Mouse (Mus musculus): ENCODE data around the gene Gpx3. TPM values are rescaled to one million over a fixed set of nuclear protein-coding genes. Genes with fewer than 3 reads are reported as not detected.
"Not testable (repeated sequence)": the region's sequence is repeated elsewhere in the genome, so short reads cannot be mapped to it uniquely, and the experiment has no call there.

Gene Gpx3
- total and polyA plus RNA-seq, 3 experiments: 256 to 729 (median 580) TPM

GRCm38 (mm10) chr11:54879922-54880321 lies 22.3 kb upstream of the Gpx3 start:
- DNase-seq: no peak

GRCm38 (mm10) chr11:54881051-54881474 lies 21.2 kb upstream of the Gpx3 start:
- peak; percentile 71 for DNase-seq

GRCm38 (mm10) chr11:54882671-54883070 lies 19.6 kb upstream of the Gpx3 start:
- DNase-seq: peak; percentile 81

GRCm38 (mm10) chr11:54884197-54884828 lies 17.9 kb upstream of the Gpx3 start:
- DNase-seq: no peak

- peak; percentile 80 for DNase-seq
Measured at GRCm38 (mm10) chr11:54884937-54885336, 17.3 kb upstream of the Gpx3 start.

- DNase-seq: peak; percentile 57
Measured at GRCm38 (mm10) chr11:54885406-54885805, 16.8 kb upstream of the Gpx3 start.

GRCm38 (mm10) chr11:54887927-54888326 lies 14.3 kb upstream of the Gpx3 start:
- no peak for DNase-seq

- DNase-seq: no peak
Measured at GRCm38 (mm10) chr11:54891341-54891740, 10.9 kb upstream of the Gpx3 start.

GRCm38 (mm10) chr11:54892091-54892490 lies 10.2 kb upstream of the Gpx3 start:
- DNase-seq: no peak

GRCm38 (mm10) chr11:54894589-54894988 lies 7.7 kb upstream of the Gpx3 start:
- no peak for DNase-seq

- DNase-seq: not testable (repeated sequence)
Measured at GRCm38 (mm10) chr11:54896646-54897045, 5.6 kb upstream of the Gpx3 start.

- DNase-seq: no peak
Measured at GRCm38 (mm10) chr11:54897470-54897869, 4.8 kb upstream of the Gpx3 start.

GRCm38 (mm10) chr11:54899657-54900056 lies 2.6 kb upstream of the Gpx3 start:
- DNase-seq: no peak

GRCm38 (mm10) chr11:54903339-54903738 lies 1.1 kb downstream of the Gpx3 start:
- no peak for DNase-seq

GRCm38 (mm10) chr11:54903940-54904706 lies 1.9 kb downstream of the Gpx3 start:
- peak; percentile 50 for DNase-seq

- no peak for DNase-seq
Measured at GRCm38 (mm10) chr11:54905086-54905485, 2.8 kb downstream of the Gpx3 start.

GRCm38 (mm10) chr11:54905931-54906330 lies 3.7 kb downstream of the Gpx3 start:
- peak; percentile 10 for DNase-seq

GRCm38 (mm10) chr11:54906466-54906865 lies 4.2 kb downstream of the Gpx3 start:
- DNase-seq: peak; percentile 6

GRCm38 (mm10) chr11:54907259-54907658 lies 5.0 kb downstream of the Gpx3 start:
- DNase-seq: no peak

- no peak for DNase-seq
Measured at GRCm38 (mm10) chr11:54909273-54909672, 7.0 kb downstream of the Gpx3 start.

GRCm38 (mm10) chr11:54910081-54910665 lies 7.9 kb downstream of the Gpx3 start:
- no peak for DNase-seq

- DNase-seq: peak; percentile 58
Measured at GRCm38 (mm10) chr11:54911201-54911600, 8.9 kb downstream of the Gpx3 start.

Measured in adrenal gland, adult 2 months (tissue).